Mouse (Mus musculus) forebrain, embryonic 14.5 days (tissue): ENCODE measurements around the gene Dclk3. TPM values are rescaled to one million over a fixed set of nuclear protein-coding genes. Genes with fewer than 3 reads are reported as not detected.

Source experiments
- ATAC-seq: fragments of 200-750 bp; cut with Nextera tagmentation; 2 replicates; pipeline ENCODE4 v1.8.0; 2017; ENCODE audit warnings: mild to moderate bottlenecking, moderate library complexity
- DNase-seq: peaks from one replicate; pipeline ENCODE4 v3.0.0-alpha.2; 2015; ENCODE audit warnings: low spot score
- H3K27ac ChIP-seq: fragments of 300-500 bp; sonication (generic); 2 replicates; pipeline ENCODE4 v1.5.1; 2014; ENCODE audit warnings: low read depth, mild to moderate bottlenecking, control low read depth, low read length, moderate library complexity
- H3K27me3 ChIP-seq: fragments of 300-500 bp; sonication (generic); replicated peaks from 2 replicates; pipeline ENCODE4 v1.6.1; 2014; ENCODE audit warnings: low read length, control low read depth, mixed read lengths; ENCODE audit not compliant: control insufficient read depth, insufficient read depth
- H3K36me3 ChIP-seq: fragments of 300-500 bp; sonication (generic); 2 replicates; pipeline ENCODE4 v1.6.1; 2014; ENCODE audit warnings: low read length, control low read depth; ENCODE audit not compliant: control insufficient read depth, insufficient read depth
- H3K4me1 ChIP-seq: fragments of 300-500 bp; sonication (generic); 2 replicates; pipeline ENCODE4 v1.6.1; 2014; ENCODE audit warnings: antibody characterized with exemption, low read length, control low read depth; ENCODE audit not compliant: control insufficient read depth, insufficient read depth
- H3K4me2 ChIP-seq: fragments of 300-500 bp; sonication (generic); 2 replicates; pipeline ENCODE4 v1.6.1; 2014; ENCODE audit warnings: mild to moderate bottlenecking, control low read depth, low read length
- H3K4me3 ChIP-seq: fragments of 300-500 bp; sonication (generic); 2 replicates; pipeline ENCODE4 v1.5.1; 2014; ENCODE audit warnings: low read depth, low read length, control low read depth
- H3K9ac ChIP-seq: fragments of 300-500 bp; sonication (generic); 2 replicates; pipeline ENCODE4 v1.6.1; 2014; ENCODE audit warnings: mild to moderate bottlenecking, low read length, control low read depth, moderate library complexity
- H3K9me3 ChIP-seq: fragments of 300-500 bp; sonication (generic); replicated peaks from 2 replicates; pipeline ENCODE4 v1.6.1; 2016; ENCODE audit warnings: low read length, control low read depth, mixed read lengths; ENCODE audit not compliant: control insufficient read depth
- WGBS: fragments of 180-500 bp; shearing (Covaris S2); extraction: QIAGEN DNeasy Blood & Tissue Kit; methylation state at CpG from one replicate; pipeline ENCODE4 v1.1.7; 2014; 5-methylcytosine and 5-hydroxymethylcytosine counted together
- polyA plus RNA-seq: library from polyadenylated mRNA; unstranded; fragments of >200 nt; fragmentation: Nextera tagmentation; extraction: Ambion mirVana; gene quantifications from 2 replicates; pipeline ENCODE4 v1.2.1, GENCODE M21; 2014

The Dclk3 gene
- polyA plus RNA-seq, 1 experiment from 2014 or later: 2.1 TPM

- Histone ChIP-seq H3K9ac (no peak overlapping the region), H3K4me2 (no peak overlapping the region), H3K4me1 (no peaks in the 10 kb centered on the region), H3K4me3 (no peak overlapping the region), H3K36me3 (no peaks in the 10 kb centered on the region), H3K27ac (no peak overlapping the region), H3K9me3 (no peaks in the 10 kb centered on the region), H3K27me3 (no peaks in the 10 kb centered on the region)
- no peak for ATAC-seq
- DNase-seq: no peak
- 84% methylated on average over 9 of the region's 9 CpGs for WGBS
Observed at GRCm38 (mm10) chr9:111427891-111428555, 10.9 kb upstream of the Dclk3 start.

- 75% methylated on average over 8 of the region's 8 CpGs for WGBS
- Histone ChIP-seq H3K27me3 (no peaks in the 10 kb centered on the region), H3K9ac (no peak overlapping the region), H3K4me2 (no peak overlapping the region), H3K9me3 (no peaks in the 10 kb centered on the region), H3K4me1 (no peaks in the 10 kb centered on the region), H3K4me3 (no peak overlapping the region), H3K36me3 (no peaks in the 10 kb centered on the region), H3K27ac (no peak overlapping the region)
- ATAC-seq (no peak), DNase-seq (no peak)
Observed at GRCm38 (mm10) chr9:111428698-111429362, 10.1 kb upstream of the Dclk3 start.

GRCm38 (mm10) chr9:111429363-111429750 is 9.5 kb upstream of the Dclk3 start:
- no peaks in the 10 kb centered on the region for H3K9me3 ChIP-seq
- H3K4me1 ChIP-seq: no peaks in the 10 kb centered on the region
- H3K4me2 ChIP-seq: no peak overlapping the region
- H3K9ac ChIP-seq: no peak overlapping the region
- no peak overlapping the region for H3K4me3 ChIP-seq
- ATAC-seq (no peak), DNase-seq (no peak)
- no peaks in the 10 kb centered on the region for H3K36me3 ChIP-seq
- H3K27me3 ChIP-seq: no peaks in the 10 kb centered on the region
- no peak overlapping the region for H3K27ac ChIP-seq
- 55% methylated on average over 2 of the region's 2 CpGs for WGBS

- Histone ChIP-seq H3K4me1 (no peaks in the 10 kb centered on the region), H3K36me3 (no peaks in the 10 kb centered on the region), H3K9me3 (no peaks in the 10 kb centered on the region), H3K27ac (no peak overlapping the region), H3K4me3 (no peak overlapping the region), H3K9ac (no peak overlapping the region), H3K27me3 (peaks cover 14% of the 10 kb centered on the region; the same call in 1 of the 2 replicates), H3K4me2 (no peak overlapping the region)
- no peak for ATAC-seq
- no peak for DNase-seq
- 92% methylated on average over 2 of the region's 2 CpGs for WGBS
Observed at GRCm38 (mm10) chr9:111435429-111435828, 3.5 kb upstream of the Dclk3 start.

GRCm38 (mm10) chr9:111439836-111440201 is 938 bp downstream of the Dclk3 start:
- H3K36me3 ChIP-seq: no peaks in the 10 kb centered on the region
- H3K4me3 ChIP-seq: 0 out of 2 replicates have a peak overlapping the region, but pooled peaks have one; percentile 42
- 52% methylated on average over 8 of the region's 8 CpGs for WGBS
- peaks cover 14% of the 10 kb centered on the region; the same call in 1 of the 2 replicates for H3K27me3 ChIP-seq
- DNase-seq (no peak), ATAC-seq (no peak)
- H3K4me2 ChIP-seq: peak overlapping the region; percentile 70; the same call in 1 of the 2 replicates
- no peaks in the 10 kb centered on the region for H3K9me3 ChIP-seq
- no peak overlapping the region for H3K27ac ChIP-seq
- no peak overlapping the region for H3K9ac ChIP-seq
- H3K4me1 ChIP-seq: no peaks in the 10 kb centered on the region

GRCm38 (mm10) chr9:111440446-111440845 is 1.6 kb downstream of the Dclk3 start:
- ATAC-seq (no peak), DNase-seq (no peak)
- Histone ChIP-seq H3K9ac (no peak overlapping the region), H3K36me3 (no peaks in the 10 kb centered on the region), H3K4me1 (no peaks in the 10 kb centered on the region), H3K4me2 (no peak overlapping the region), H3K27ac (no peak overlapping the region), H3K4me3 (no peak overlapping the region), H3K27me3 (peaks cover 14% of the 10 kb centered on the region; the same call in 1 of the 2 replicates), H3K9me3 (no peaks in the 10 kb centered on the region)
- WGBS: 85% methylated on average over 6 of the region's 6 CpGs

- no peaks in the 10 kb centered on the region for H3K36me3 ChIP-seq
- DNase-seq: no peak
- WGBS: 89% methylated on average over 2 of the region's 2 CpGs
- no peak overlapping the region for H3K4me3 ChIP-seq
- no peak overlapping the region for H3K27ac ChIP-seq
- ATAC-seq: no peak
- peaks cover 14% of the 10 kb centered on the region; the same call in 1 of the 2 replicates for H3K27me3 ChIP-seq
- H3K4me1 ChIP-seq: no peaks in the 10 kb centered on the region
- no peaks in the 10 kb centered on the region for H3K9me3 ChIP-seq
- no peak overlapping the region for H3K4me2 ChIP-seq
- H3K9ac ChIP-seq: no peak overlapping the region
Observed at GRCm38 (mm10) chr9:111441151-111441550, 2.3 kb downstream of the Dclk3 start.

GRCm38 (mm10) chr9:111446204-111446603 is 7.3 kb downstream of the Dclk3 start:
- no peak overlapping the region for H3K4me3 ChIP-seq
- H3K27me3 ChIP-seq: no peaks in the 10 kb centered on the region
- no peak for DNase-seq
- no peak overlapping the region for H3K9ac ChIP-seq
- no peak for ATAC-seq
- no peak overlapping the region for H3K4me2 ChIP-seq
- WGBS: 88% methylated on average over 2 of the region's 2 CpGs
- H3K9me3 ChIP-seq: no peaks in the 10 kb centered on the region
- H3K27ac ChIP-seq: no peak overlapping the region
- no peaks in the 10 kb centered on the region for H3K4me1 ChIP-seq
- H3K36me3 ChIP-seq: no peaks in the 10 kb centered on the region

GRCm38 (mm10) chr9:111448976-111449375 is 10.1 kb downstream of the Dclk3 start:
- ATAC-seq (no peak), DNase-seq (no peak)
- Histone ChIP-seq H3K4me3 (no peak overlapping the region), H3K9ac (no peak overlapping the region), H3K4me2 (no peak overlapping the region), H3K27ac (no peak overlapping the region), H3K9me3 (no peaks in the 10 kb centered on the region), H3K4me1 (no peaks in the 10 kb centered on the region), H3K27me3 (no peaks in the 10 kb centered on the region), H3K36me3 (no peaks in the 10 kb centered on the region)
- WGBS: 87% methylated on average over 2 of the region's 2 CpGs
